Mouse (Mus musculus): ENCODE results near the gene Kcnip1. TPM values are rescaled to one million over a fixed set of nuclear protein-coding genes. Genes with fewer than 3 reads are reported as not detected.

Kcnip1 gene
- polyA plus RNA-seq, 1 experiment from 2014 or later = 130 TPM

- Histone ChIP-seq H3K27ac (replicated peaks) (no peak overlapping the region), H3K9me3 (no peaks in the 10 kb centered on the region), H3K27me3 (peaks cover 5% of the 10 kb centered on the region; the same call in 1 of the 2 replicates), H3K9ac (no peak overlapping the region), H3K4me3 (no peak overlapping the region), H3K4me2 (no peak overlapping the region), H3K4me1 (replicated peaks) (peaks cover 10% of the 10 kb centered on the region), H3K36me3 (no peaks in the 10 kb centered on the region)
- 43% methylated on average over 10 of the region's 10 CpGs for WGBS
- no peak for ATAC-seq (ENCODE audit: low FRiP score, low read depth)
These were observed 256.5 kb downstream of the Kcnip1 start for GRCm38 (mm10) chr11:33736426-33736825.

- H3K4me1 ChIP-seq (replicated peaks) = 0 out of 2 replicates have a peak, but pooled peaks cover 3% of the 10 kb centered on the region
- ATAC-seq (ENCODE audit: low FRiP score, low read depth) = no peak
- no peaks in the 10 kb centered on the region for H3K36me3 ChIP-seq
- H3K4me3 ChIP-seq = no peak overlapping the region
- peaks cover 5% of the 10 kb centered on the region; the same call in 1 of the 2 replicates for H3K27me3 ChIP-seq
- no peak overlapping the region for H3K27ac ChIP-seq (replicated peaks)
- H3K9ac ChIP-seq = no peak overlapping the region
- 5% methylated on average over 3 of the region's 3 CpGs for WGBS
- H3K9me3 ChIP-seq = no peaks in the 10 kb centered on the region
- H3K4me2 ChIP-seq = no peak overlapping the region
These were observed 259.7 kb downstream of the Kcnip1 start for GRCm38 (mm10) chr11:33733269-33733668.

GRCm38 (mm10) chr11:33732358-33732757, 260.6 kb downstream of the Kcnip1 start:
- no peak overlapping the region for H3K4me3 ChIP-seq
- no peaks in the 10 kb centered on the region for H3K36me3 ChIP-seq
- ATAC-seq (ENCODE audit: low FRiP score, low read depth) = peak; percentile 32; the same call in 1 of the 2 replicates
- H3K9ac ChIP-seq = no peak overlapping the region
- no peak overlapping the region for H3K27ac ChIP-seq (replicated peaks)
- 0 out of 2 replicates have a peak, but pooled peaks cover 3% of the 10 kb centered on the region for H3K4me1 ChIP-seq (replicated peaks)
- H3K27me3 ChIP-seq = peaks cover 5% of the 10 kb centered on the region; the same call in 1 of the 2 replicates
- WGBS = 73% methylated on average over 8 of the region's 8 CpGs
- H3K9me3 ChIP-seq = no peaks in the 10 kb centered on the region
- H3K4me2 ChIP-seq = no peak overlapping the region

- H3K36me3 ChIP-seq = no peaks in the 10 kb centered on the region
- H3K27me3 ChIP-seq = peaks cover 2% of the 10 kb centered on the region; the same call in 1 of the 2 replicates
- no peak overlapping the region for H3K4me3 ChIP-seq
- peak; percentile 46; the same call in 1 of the 2 replicates for ATAC-seq (ENCODE audit: low FRiP score, low read depth)
- 26% methylated on average over 7 of the region's 7 CpGs for WGBS
- no peaks in the 10 kb centered on the region for H3K4me1 ChIP-seq (replicated peaks)
- no peak overlapping the region for H3K9ac ChIP-seq
- no peaks in the 10 kb centered on the region for H3K9me3 ChIP-seq
- H3K4me2 ChIP-seq = no peak overlapping the region
- no peak overlapping the region for H3K27ac ChIP-seq (replicated peaks)
These were observed 271.7 kb downstream of the Kcnip1 start for GRCm38 (mm10) chr11:33721297-33721696.

- Histone ChIP-seq H3K4me2 (no peak overlapping the region), H3K36me3 (no peaks in the 10 kb centered on the region), H3K9ac (no peak overlapping the region), H3K4me1 (replicated peaks) (no peaks in the 10 kb centered on the region; the same call in 1 of the 2 replicates), H3K27ac (replicated peaks) (no peak overlapping the region), H3K27me3 (no peaks in the 10 kb centered on the region), H3K4me3 (no peak overlapping the region), H3K9me3 (no peaks in the 10 kb centered on the region)
- no peak for ATAC-seq (ENCODE audit: low FRiP score, low read depth)
- 36% methylated on average over 4 of the region's 4 CpGs for WGBS
These were observed 286.2 kb downstream of the Kcnip1 start for GRCm38 (mm10) chr11:33706777-33707176.

- no peak for ATAC-seq (ENCODE audit: low FRiP score, low read depth)
- Histone ChIP-seq H3K4me3 (no peak overlapping the region), H3K4me2 (no peak overlapping the region), H3K27ac (replicated peaks) (no peak overlapping the region), H3K9me3 (no peaks in the 10 kb centered on the region), H3K27me3 (no peaks in the 10 kb centered on the region), H3K4me1 (replicated peaks) (no peaks in the 10 kb centered on the region), H3K9ac (no peak overlapping the region), H3K36me3 (no peaks in the 10 kb centered on the region)
- WGBS = 51% methylated on average over 2 of the region's 2 CpGs
These were observed 290.9 kb downstream of the Kcnip1 start for GRCm38 (mm10) chr11:33701958-33702459.

GRCm38 (mm10) chr11:33701236-33701957, 291.6 kb downstream of the Kcnip1 start:
- H3K27ac ChIP-seq (replicated peaks) = no peak overlapping the region
- no peak overlapping the region for H3K4me3 ChIP-seq
- H3K27me3 ChIP-seq = no peaks in the 10 kb centered on the region
- no peaks in the 10 kb centered on the region for H3K36me3 ChIP-seq
- H3K9me3 ChIP-seq = no peaks in the 10 kb centered on the region
- H3K9ac ChIP-seq = no peak overlapping the region
- H3K4me1 ChIP-seq (replicated peaks) = no peaks in the 10 kb centered on the region
- ATAC-seq (ENCODE audit: low FRiP score, low read depth) = no peak
- no peak overlapping the region for H3K4me2 ChIP-seq
- 66% methylated on average over 1 of the region's 1 CpGs for WGBS

- ATAC-seq (ENCODE audit: low FRiP score, low read depth) = no peak
- no peak overlapping the region for H3K4me2 ChIP-seq
- H3K27me3 ChIP-seq = no peaks in the 10 kb centered on the region
- no peak overlapping the region for H3K4me3 ChIP-seq
- no peaks in the 10 kb centered on the region for H3K9me3 ChIP-seq
- H3K36me3 ChIP-seq = no peaks in the 10 kb centered on the region
- no peak overlapping the region for H3K27ac ChIP-seq (replicated peaks)
- 65% methylated on average over 4 of the region's 4 CpGs for WGBS
- no peaks in the 10 kb centered on the region for H3K4me1 ChIP-seq (replicated peaks)
- no peak overlapping the region for H3K9ac ChIP-seq
These were observed 292.2 kb downstream of the Kcnip1 start for GRCm38 (mm10) chr11:33700725-33701124.

- Histone ChIP-seq H3K36me3 (no peaks in the 10 kb centered on the region), H3K27me3 (no peaks in the 10 kb centered on the region), H3K4me3 (no peak overlapping the region), H3K4me1 (replicated peaks) (no peaks in the 10 kb centered on the region; the same call in 1 of the 2 replicates), H3K4me2 (no peak overlapping the region), H3K9ac (no peak overlapping the region), H3K9me3 (no peaks in the 10 kb centered on the region), H3K27ac (replicated peaks) (no peak overlapping the region)
- ATAC-seq (ENCODE audit: low FRiP score, low read depth) = no peak
- WGBS = 80% methylated on average over 3 of the region's 3 CpGs
These were observed 302.8 kb downstream of the Kcnip1 start for GRCm38 (mm10) chr11:33690181-33690580.

- no peaks in the 10 kb centered on the region for H3K36me3 ChIP-seq
- no peak overlapping the region for H3K27ac ChIP-seq (replicated peaks)
- peaks cover 2% of the 10 kb centered on the region; the same call in 1 of the 2 replicates for H3K27me3 ChIP-seq
- peaks cover 4% of the 10 kb centered on the region for H3K4me1 ChIP-seq (replicated peaks)
- H3K9ac ChIP-seq = no peak overlapping the region
- no peaks in the 10 kb centered on the region for H3K9me3 ChIP-seq
- no peak overlapping the region for H3K4me2 ChIP-seq
- 70% methylated on average over 3 of the region's 3 CpGs for WGBS
- no peak overlapping the region for H3K4me3 ChIP-seq
- no peak for ATAC-seq (ENCODE audit: low FRiP score, low read depth)
These were observed 307.0 kb downstream of the Kcnip1 start for GRCm38 (mm10) chr11:33685904-33686303.

GRCm38 (mm10) chr11:33680151-33680550, 312.8 kb downstream of the Kcnip1 start:
- no peak overlapping the region for H3K9ac ChIP-seq
- WGBS = 2% methylated on average over 15 of the region's 15 CpGs
- ATAC-seq (ENCODE audit: low FRiP score, low read depth) = no peak
- H3K4me2 ChIP-seq = peak overlapping the region; percentile 42
- H3K27me3 ChIP-seq = peaks cover 2% of the 10 kb centered on the region; the same call in 1 of the 2 replicates
- H3K27ac ChIP-seq (replicated peaks) = no peak overlapping the region
- no peaks in the 10 kb centered on the region for H3K36me3 ChIP-seq
- peaks cover 14% of the 10 kb centered on the region for H3K4me1 ChIP-seq (replicated peaks)
- peak overlapping the region; percentile 24 for H3K4me3 ChIP-seq
- H3K9me3 ChIP-seq = no peaks in the 10 kb centered on the region

- Histone ChIP-seq H3K4me3 (no peak overlapping the region), H3K4me1 (replicated peaks) (peaks cover 23% of the 10 kb centered on the region), H3K4me2 (no peak overlapping the region), H3K9ac (no peak overlapping the region), H3K27ac (replicated peaks) (peak overlapping the region; percentile 40; the same call in 1 of the 2 replicates), H3K36me3 (no peaks in the 10 kb centered on the region), H3K9me3 (no peaks in the 10 kb centered on the region), H3K27me3 (no peaks in the 10 kb centered on the region)
- peak; percentile 57; the same call in 1 of the 2 replicates for ATAC-seq (ENCODE audit: low FRiP score, low read depth)
- 49% methylated on average over 10 of the region's 10 CpGs for whole genome bisulfite sequencing
These were observed 322.6 kb downstream of the Kcnip1 start for GRCm38 (mm10) chr11:33670105-33670965.
